Mouse (Mus musculus) kidney, embryonic 14.5 days (tissue): ENCODE data around the gene Ifna9. TPM values are rescaled to one million over a fixed set of nuclear protein-coding genes. Genes with fewer than 3 reads are reported as not detected.
A peak's percentile ranks its signal among the peaks of the same experiment; 100 is the strongest.
"Not testable (repeated sequence)": the region's sequence is repeated elsewhere in the genome, so short reads cannot be mapped to it uniquely, and the experiment has no call there.

Experiments used
- ATAC-seq: fragments of 200-750 bp; cut with Nextera tagmentation; 2 replicates; pipeline ENCODE4 v1.8.0; 2017; ENCODE audit warnings: moderate number of reproducible peaks, mild to moderate bottlenecking, moderate TSS enrichment, moderate library complexity; ENCODE audit not compliant: low FRiP score, low TSS enrichment
- H3K27ac ChIP-seq: fragments of 300-500 bp; sonication (generic); 2 replicates; pipeline ENCODE4 v1.5.1; 2014; ENCODE audit warnings: low read depth, mild to moderate bottlenecking, low read length, moderate library complexity, mixed read lengths
- H3K27me3 ChIP-seq: fragments of 300-500 bp; sonication (generic); 2 replicates; pipeline ENCODE4 v1.6.1; 2014; ENCODE audit warnings: mild to moderate bottlenecking, low read length; ENCODE audit not compliant: control insufficient read depth, insufficient read depth
- H3K36me3 ChIP-seq: fragments of 300-500 bp; sonication (generic); 2 replicates; pipeline ENCODE4 v1.6.1; 2014; ENCODE audit warnings: low read length, mixed read lengths; ENCODE audit not compliant: control insufficient read depth, insufficient read depth
- H3K4me1 ChIP-seq: fragments of 300-500 bp; sonication (generic); 2 replicates; pipeline ENCODE4 v1.6.1; 2014; ENCODE audit warnings: low read length, mixed read lengths; ENCODE audit not compliant: control insufficient read depth, insufficient read depth
- H3K4me2 ChIP-seq: fragments of 300-500 bp; sonication (generic); replicated peaks from 2 replicates; pipeline ENCODE4 v1.6.1; 2014; ENCODE audit warnings: low read depth, mild to moderate bottlenecking, low read length
- H3K4me3 ChIP-seq: fragments of 300-500 bp; sonication (generic); 2 replicates; pipeline ENCODE4 v1.5.1; 2014; ENCODE audit warnings: mild to moderate bottlenecking, low read length
- H3K9ac ChIP-seq: fragments of 300-500 bp; sonication (generic); 2 replicates; pipeline ENCODE4 v1.6.1; 2014; ENCODE audit warnings: low read depth, mild to moderate bottlenecking, low read length, moderate library complexity
- H3K9me3 ChIP-seq: fragments of 300-500 bp; sonication (generic); 2 replicates; pipeline ENCODE4 v1.6.1; 2016; ENCODE audit warnings: low read length; ENCODE audit not compliant: control insufficient read depth
- WGBS: fragments of 180-500 bp; shearing (Covaris S2); extraction: QIAGEN DNeasy Blood & Tissue Kit; methylation state at CpG from one replicate; pipeline ENCODE4 v1.1.7; 2014; 5-methylcytosine and 5-hydroxymethylcytosine counted together
- polyA plus RNA-seq: library from polyadenylated mRNA; unstranded; fragments of >200 nt; fragmentation: Nextera tagmentation; extraction: Ambion mirVana; gene quantifications from 2 replicates; pipeline ENCODE4 v1.2.1, GENCODE M21; 2014

The Ifna9 gene
- not detected in 2 replicates for polyA plus RNA-seq

- ATAC-seq = no peak
- Histone ChIP-seq H3K4me1 (no peaks in the 10 kb centered on the region), H3K27me3 (no peaks in the 10 kb centered on the region), H3K27ac (no peak within 1 kb of the TSS), H3K4me3 (no peak within 1 kb of the TSS), H3K4me2 (no peak within 1 kb of the TSS), H3K36me3 (no peaks in the 10 kb centered on the region), H3K9ac (no peak within 1 kb of the TSS), H3K9me3 (no peaks in the 10 kb centered on the region)
- 88% methylated on average over 1 of the region's 1 CpGs for WGBS
These were observed at the start of gene Ifna9 for GRCm38 (mm10) chr4:88592285-88592684. Gene Ifna9, minus strand, starts transcription at chr4:88592385.

GRCm38 (mm10) chr4:88641077-88641831 is 49.1 kb upstream of the Ifna9 start:
- H3K27me3 ChIP-seq = no peaks in the 10 kb centered on the region
- no peaks in the 10 kb centered on the region for H3K9me3 ChIP-seq
- peak overlapping the region; percentile 42; the same call in 1 of the 2 replicates for H3K9ac ChIP-seq
- peak; percentile 92 for ATAC-seq
- H3K4me1 ChIP-seq = no peaks in the 10 kb centered on the region
- peak overlapping the region; percentile 26; the same call in 1 of the 2 replicates for H3K4me3 ChIP-seq
- H3K36me3 ChIP-seq = no peaks in the 10 kb centered on the region
- 12% methylated on average over 11 of the region's 11 CpGs for WGBS
- H3K27ac ChIP-seq = no peak overlapping the region
- peak overlapping the region; percentile 33 for H3K4me2 ChIP-seq

GRCm38 (mm10) chr4:88640704-88641076 is 48.5 kb upstream of the Ifna9 start:
- Histone ChIP-seq H3K27me3 (no peaks in the 10 kb centered on the region), H3K36me3 (no peaks in the 10 kb centered on the region), H3K4me2 (peak overlapping the region; percentile 33), H3K4me1 (no peaks in the 10 kb centered on the region), H3K27ac (no peak overlapping the region), H3K9me3 (no peaks in the 10 kb centered on the region), H3K4me3 (peak overlapping the region; percentile 26; the same call in 1 of the 2 replicates), H3K9ac (peak overlapping the region; percentile 42; the same call in 1 of the 2 replicates)
- no peak for ATAC-seq
- WGBS = 63% methylated on average over 8 of the region's 8 CpGs

GRCm38 (mm10) chr4:88634311-88634710 is 42.1 kb upstream of the Ifna9 start, which contains the start of gene C87499:
Gene C87499, minus strand, starts transcription at chr4:88634411.
- H3K9ac ChIP-seq = no peak within 1 kb of the TSS
- no peak for ATAC-seq
- WGBS = 86% methylated on average over 4 of the region's 4 CpGs
- no peaks in the 10 kb centered on the region for H3K9me3 ChIP-seq
- H3K27ac ChIP-seq = no peak within 1 kb of the TSS
- H3K36me3 ChIP-seq = no peaks in the 10 kb centered on the region
- no peaks in the 10 kb centered on the region for H3K27me3 ChIP-seq
- no peak within 1 kb of the TSS for H3K4me2 ChIP-seq
- H3K4me3 ChIP-seq = no peak within 1 kb of the TSS
- no peaks in the 10 kb centered on the region for H3K4me1 ChIP-seq

- Histone ChIP-seq H3K4me2 (no peak within 1 kb of the TSS), H3K4me3 (no peak within 1 kb of the TSS), H3K36me3 (no peaks in the 10 kb centered on the region), H3K27ac (no peak within 1 kb of the TSS), H3K4me1 (no peaks in the 10 kb centered on the region), H3K9me3 (no peaks in the 10 kb centered on the region), H3K9ac (no peak within 1 kb of the TSS), H3K27me3 (no peaks in the 10 kb centered on the region)
- ATAC-seq = no peak
These were observed 11.1 kb upstream of the Ifna9 start, which contains the start of gene Ifna12 for GRCm38 (mm10) chr4:88603276-88603675. Gene Ifna12, minus strand, starts transcription at chr4:88603376.

- Histone ChIP-seq H3K4me1 (no peaks in the 10 kb centered on the region), H3K27me3 (no peaks in the 10 kb centered on the region), H3K9me3 (no peaks in the 10 kb centered on the region), H3K27ac (no peak within 1 kb of the TSS), H3K9ac (no peak within 1 kb of the TSS), H3K36me3 (no peaks in the 10 kb centered on the region), H3K4me2 (no peak within 1 kb of the TSS), H3K4me3 (no peak within 1 kb of the TSS)
- ATAC-seq = no peak
- WGBS = 63% methylated on average over 1 of the region's 1 CpGs
These were observed 20.5 kb downstream of the Ifna9 start, which contains the start of gene Ifna14 for GRCm38 (mm10) chr4:88571698-88572097. Gene Ifna14, minus strand, starts transcription at chr4:88571798.

- Histone ChIP-seq H3K9me3 (no peaks in the 10 kb centered on the region), H3K4me3 (no peak overlapping the region), H3K36me3 (no peaks in the 10 kb centered on the region), H3K9ac (no peak overlapping the region), H3K27me3 (no peaks in the 10 kb centered on the region), H3K4me1 (no peaks in the 10 kb centered on the region), H3K27ac (no peak overlapping the region), H3K4me2 (no peak overlapping the region)
- 89% methylated on average over 1 of the region's 1 CpGs for WGBS
- ATAC-seq = no peak
These were observed 30.4 kb downstream of the Ifna9 start for GRCm38 (mm10) chr4:88561791-88562190.

- H3K4me2 ChIP-seq, ATAC-seq, H3K4me1 ChIP-seq, H3K9ac ChIP-seq, H3K27ac ChIP-seq, H3K27me3 ChIP-seq, H3K36me3 ChIP-seq, H3K9me3 ChIP-seq, H3K4me3 ChIP-seq: not testable (repeated sequence)
These were observed 34.0 kb downstream of the Ifna9 start, which contains the start of gene Ifna15 for GRCm38 (mm10) chr4:88558145-88558544. Gene Ifna15, minus strand, starts transcription at chr4:88558245.

- 30% methylated on average over 22 of the region's 22 CpGs for WGBS
- peak; percentile 57; the same call in 1 of the 2 replicates for ATAC-seq
- no peak overlapping the region for H3K9ac ChIP-seq
- H3K4me2 ChIP-seq = peak overlapping the region; percentile 24
- peak overlapping the region; percentile 31 for H3K4me3 ChIP-seq
- H3K27ac ChIP-seq = no peak overlapping the region
- H3K27me3 ChIP-seq = no peaks in the 10 kb centered on the region
- no peaks in the 10 kb centered on the region for H3K4me1 ChIP-seq
- no peaks in the 10 kb centered on the region for H3K9me3 ChIP-seq
- H3K36me3 ChIP-seq = no peaks in the 10 kb centered on the region
These were observed 41.8 kb downstream of the Ifna9 start for GRCm38 (mm10) chr4:88550161-88550945.
